ENCODE assay signal across 21 mouse cellular contexts in genomic region chr11:64100060-64100459, GRCm38 (mm10). TPM values are rescaled to one million over a fixed set of nuclear protein-coding genes. Genes with fewer than 3 reads are reported as not detected.
DNase-seq lines count a peak whose midpoint lies in the region; TF ChIP-seq lines count a peak whose summit lies in the region.
"Had no signal": no experiment of that assay in that cellular context is flagged by ENCODE, and none has a peak within 500 bp of the region (broad histone marks: within the 10 kb centered on the region; RNA-seq: fewer than 3 reads in every experiment).

No protein-coding gene starts in this region.

- H3K27me3 ChIP-seq in C2C12 (ENCODE audit: control insufficient read depth, insufficient read depth, insufficient read length) (no peaks in the 10 kb centered on the region), myocyte (ENCODE audit: control insufficient read depth, insufficient read depth, insufficient read length) (no peaks in the 10 kb centered on the region)
- H3K27me3 ChIP-seq: embryonic facial prominence, embryonic 12.5 days; forebrain, embryonic 13.5 days; forebrain, embryonic 15.5 days had no signal

- H3K36me3 ChIP-seq in C2C12 (ENCODE audit: control insufficient read depth, insufficient read depth) = no peaks in the 10 kb centered on the region
- no peaks in the 10 kb centered on the region for H3K36me3 ChIP-seq in myocyte (ENCODE audit: control insufficient read depth, insufficient read depth)
- H3K36me3 ChIP-seq: embryonic facial prominence, embryonic 10.5 days; embryonic facial prominence, embryonic 12.5 days; forebrain, embryonic 15.5 days had no signal

- H3K4me3 ChIP-seq in C2C12 (ENCODE audit: insufficient read depth, poor library complexity, severe bottlenecking) (no peak overlapping the region), myocyte (no peak overlapping the region)
- H3K4me3 ChIP-seq: embryonic facial prominence, embryonic 10.5 days; embryonic facial prominence, embryonic 12.5 days; forebrain, embryonic 13.5 days; forebrain, embryonic 15.5 days had no signal

- peak overlapping the region; percentile 27 for H3K4me2 ChIP-seq in myocyte (ENCODE audit: low read depth)
- H3K4me2 ChIP-seq: embryonic facial prominence, embryonic 12.5 days; forebrain, embryonic 13.5 days; forebrain, embryonic 15.5 days had no signal

- H3K79me2 ChIP-seq in C2C12 (ENCODE audit: control insufficient read depth, insufficient read depth) (no peaks in the 10 kb centered on the region), myocyte (ENCODE audit: control insufficient read depth, insufficient read depth) (no peaks in the 10 kb centered on the region)

- no peaks in the 10 kb centered on the region for H3K79me3 ChIP-seq in C2C12 (ENCODE audit: low read depth)

- H3ac ChIP-seq in C2C12 (ENCODE audit: control insufficient read depth, insufficient read length, low read depth) (no peak overlapping the region), myocyte (ENCODE audit: control insufficient read depth, insufficient read length) (no peak overlapping the region)

- no peak for TF ChIP-seq CTCF in C2C12 (IDR thresholded peaks at IDR 0.05; ENCODE audit: control insufficient read depth, insufficient read depth, insufficient read length)

- DNase-seq in 3T3-L1 (ENCODE audit: low read depth, low spot score) (peak; percentile 68), NIH3T3 (ENCODE audit: low read depth) (peak; percentile 45)
- DNase-seq in cerebellum, postnatal 25 days = no peak
- no peak for DNase-seq in ovary, postnatal 10 days (ENCODE audit: low spot score)
- DNase-seq in kidney, adult 18-20 months = no peak
- DNase-seq: adrenal gland, adult 2 months; adrenal gland, postnatal 10 days; adrenal gland, postnatal 25 days; B cell, adult 2 months; cerebellum, adult 11 months; cerebellum, adult 18-20 months; cerebellum, adult 8-10 months; cerebellum, adult 9-11 months; cerebellum, postnatal 14 days; forebrain, postnatal 0 days had no signal

- TF ChIP-seq POLR2A in myocyte (IDR thresholded peaks at IDR 0.05; ENCODE audit: insufficient read length, low read depth) = no peak

TF ChIP-seq in C2C12, 6 proteins besides CTCF, POLR2A, EP300 and RAD21:
- no peak for TF ChIP-seq USF1 (IDR thresholded peaks at IDR 0.05; ENCODE audit: low read depth)
- TF ChIP-seq CEBPB (IDR thresholded peaks at IDR 0.05; ENCODE audit: low read depth) = peak; percentile 87

TF ChIP-seq in myocyte, 11 proteins besides CTCF, POLR2A, EP300 and RAD21:
- TF ChIP-seq POLR2AphosphoS2 (IDR thresholded peaks at IDR 0.05; ENCODE audit: insufficient read length, low read depth) (no peak), CEBPB (IDR thresholded peaks at IDR 0.05; ENCODE audit: insufficient read depth, poor library complexity, severe bottlenecking) (peak; percentile 97)

RNA-seq across cellular contexts. Expression of gene Cox10, which starts 20.8 kb away (rescaled TPM):
- polyA plus RNA-seq in C2C12 (2012; fragmentation: generic; extraction: Trizol) = 21.6 TPM
- 17.3 TPM for polyA plus RNA-seq in myocyte (2012; fragmentation: generic; extraction: Trizol)

Comparison
In these comparisons a context has a peak if more than half of its experiments do, and no peak if none do; other contexts are left out.
1. DNase-seq: peak in 3T3-L1 (single experiment) and NIH3T3 (single experiment); none in cerebellum, postnatal 25 days (0 of 2), ovary, postnatal 10 days (single experiment) and kidney, adult 18-20 months (single experiment).